Mouse (Mus musculus): ENCODE data around the gene BC049352. TPM values are rescaled to one million over a fixed set of nuclear protein-coding genes. Genes with fewer than 3 reads are reported as not detected.

BC049352 gene
- polyA plus RNA-seq, 1 experiment: not detected

DNA sequence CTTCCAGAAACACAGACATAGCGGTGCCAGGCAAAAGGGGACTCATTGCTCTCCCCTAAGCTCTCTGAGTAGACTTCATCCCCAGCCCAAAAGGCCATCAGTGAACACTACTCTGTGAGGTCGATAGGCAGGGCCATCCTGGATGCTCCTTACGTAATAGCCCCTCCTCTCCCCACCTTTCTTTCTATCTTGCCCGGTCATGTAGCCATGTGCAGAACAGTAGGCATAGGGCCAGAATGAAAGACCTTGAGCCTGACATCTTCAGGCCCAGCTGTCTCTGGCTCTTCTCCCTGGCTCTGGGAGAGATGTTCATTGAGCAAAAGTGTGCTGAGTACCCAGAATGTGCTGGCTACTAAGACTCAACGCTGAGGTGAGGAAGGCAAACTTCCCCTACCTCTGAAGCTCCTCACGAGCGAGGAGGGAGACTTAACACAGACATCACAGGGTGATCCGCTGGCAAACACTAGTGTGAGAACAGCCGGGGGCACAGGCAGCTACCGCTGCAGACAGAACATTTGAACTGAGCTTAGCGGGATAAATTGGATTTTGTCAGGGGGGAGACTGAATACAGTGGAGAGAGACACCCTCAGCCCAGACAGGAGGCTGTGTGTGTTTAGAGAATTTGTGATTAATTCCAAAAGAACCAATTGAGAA is 33.8 kb downstream of the BC049352 start:
- TF ChIP-seq POLR2A (IDR thresholded peaks at IDR 0.05; ENCODE audit: borderline replicate concordance, control insufficient read depth, low read depth, low read length): no peak
- no peak for TF ChIP-seq CTCF (IDR thresholded peaks at IDR 0.05; ENCODE audit: control insufficient read depth, insufficient read depth, low read length)
- WGBS: 70% methylated on average over 11 of the region's 11 CpGs
- Histone ChIP-seq H3K4me3 (replicated peaks; ENCODE audit: control insufficient read depth, low read depth, low read length) (no peak overlapping the region), H3K4me1 (ENCODE audit: control insufficient read depth, insufficient read depth, low read length) (no peaks in the 10 kb centered on the region), H3K27ac (ENCODE audit: control insufficient read depth, insufficient read depth, low read depth, low read length, poor library complexity) (no peak overlapping the region)

DNA sequence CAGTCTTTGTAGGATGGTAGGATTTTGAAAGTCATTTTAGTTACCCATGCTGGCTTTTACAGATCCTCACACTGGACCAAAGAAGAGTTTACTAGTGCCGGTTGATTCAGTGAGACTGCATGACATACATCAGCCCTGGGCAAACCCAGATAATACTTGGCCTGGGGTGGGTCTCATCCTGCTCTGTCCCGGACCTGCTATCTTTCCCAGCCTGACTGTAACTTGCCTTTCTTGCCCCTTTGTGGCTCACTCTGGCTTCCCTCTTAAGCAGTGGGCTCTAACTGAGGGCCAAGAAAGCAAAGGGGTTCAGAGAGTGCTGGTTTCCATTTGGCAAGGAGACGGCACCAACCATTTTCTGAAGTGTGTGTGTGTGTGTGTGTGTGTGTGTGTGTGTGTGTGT is 37.8 kb downstream of the BC049352 start:
- Histone ChIP-seq H3K27ac (ENCODE audit: control insufficient read depth, insufficient read depth, low read depth, low read length, poor library complexity) (no peak overlapping the region), H3K4me3 (replicated peaks; ENCODE audit: control insufficient read depth, low read depth, low read length) (no peak overlapping the region), H3K4me1 (ENCODE audit: control insufficient read depth, insufficient read depth, low read length) (no peaks in the 10 kb centered on the region; the same call in 1 of the 2 replicates)
- 66% methylated on average over 3 of the region's 3 CpGs for WGBS
- TF ChIP-seq CTCF (IDR thresholded peaks at IDR 0.05; ENCODE audit: control insufficient read depth, insufficient read depth, low read length) (no peak), POLR2A (IDR thresholded peaks at IDR 0.05; ENCODE audit: borderline replicate concordance, control insufficient read depth, low read depth, low read length) (no peak)

DNA sequence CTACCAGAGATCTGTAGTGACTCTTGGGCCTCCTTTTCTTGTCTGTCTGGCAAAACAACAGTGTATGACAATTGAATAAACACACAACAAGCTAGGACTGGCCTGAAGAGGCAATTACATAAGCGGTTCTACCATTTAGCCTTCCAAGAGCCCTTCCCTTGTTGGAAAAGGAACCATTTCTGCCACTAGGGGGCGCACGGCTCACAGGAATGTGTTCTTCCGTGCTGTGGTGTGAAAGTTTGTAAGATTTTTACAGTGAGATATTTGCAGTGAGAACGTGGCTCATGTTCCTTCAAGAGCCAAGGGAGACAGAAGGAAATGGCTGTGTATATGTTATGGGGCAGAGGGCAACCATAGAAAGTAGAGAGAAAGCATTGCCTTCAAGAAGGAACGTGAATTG is 39.8 kb downstream of the BC049352 start:
- Histone ChIP-seq H3K27ac (ENCODE audit: control insufficient read depth, insufficient read depth, low read depth, low read length, poor library complexity) (no peak overlapping the region), H3K4me1 (ENCODE audit: control insufficient read depth, insufficient read depth, low read length) (no peaks in the 10 kb centered on the region; the same call in 1 of the 2 replicates), H3K4me3 (replicated peaks; ENCODE audit: control insufficient read depth, low read depth, low read length) (no peak overlapping the region)
- TF ChIP-seq CTCF (IDR thresholded peaks at IDR 0.05; ENCODE audit: control insufficient read depth, insufficient read depth, low read length) (peak; percentile 94), POLR2A (IDR thresholded peaks at IDR 0.05; ENCODE audit: borderline replicate concordance, control insufficient read depth, low read depth, low read length) (no peak)
- WGBS: 7% methylated on average over 6 of the region's 6 CpGs

DNA sequence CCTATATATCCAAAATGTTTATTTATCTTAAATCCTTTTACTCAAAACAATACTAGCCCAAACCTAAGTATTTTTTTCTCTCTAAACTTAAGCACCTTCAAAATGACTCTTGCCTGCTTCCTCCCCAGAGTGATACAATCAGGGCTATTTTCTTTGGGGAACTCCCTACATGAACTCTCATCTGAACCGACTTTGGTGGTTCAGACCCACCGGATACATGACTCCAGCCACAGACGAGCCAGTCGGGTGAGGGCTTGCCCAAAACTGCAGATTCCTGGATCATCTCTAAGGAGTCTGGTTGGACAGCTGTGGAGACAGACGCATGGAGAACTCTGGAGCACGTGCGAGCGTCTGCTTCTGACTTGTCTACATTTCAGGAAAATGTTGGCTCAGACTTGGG is 47.6 kb downstream of the BC049352 start:
- no peak overlapping the region for H3K4me3 ChIP-seq (replicated peaks; ENCODE audit: control insufficient read depth, low read depth, low read length)
- WGBS: 43% methylated on average over 8 of the region's 8 CpGs
- TF ChIP-seq CTCF (IDR thresholded peaks at IDR 0.05; ENCODE audit: control insufficient read depth, insufficient read depth, low read length) (no peak), POLR2A (IDR thresholded peaks at IDR 0.05; ENCODE audit: borderline replicate concordance, control insufficient read depth, low read depth, low read length) (no peak)
- no peaks in the 10 kb centered on the region for H3K4me1 ChIP-seq (ENCODE audit: control insufficient read depth, insufficient read depth, low read length)
- H3K27ac ChIP-seq (ENCODE audit: control insufficient read depth, insufficient read depth, low read depth, low read length, poor library complexity): no peak overlapping the region

DNA sequence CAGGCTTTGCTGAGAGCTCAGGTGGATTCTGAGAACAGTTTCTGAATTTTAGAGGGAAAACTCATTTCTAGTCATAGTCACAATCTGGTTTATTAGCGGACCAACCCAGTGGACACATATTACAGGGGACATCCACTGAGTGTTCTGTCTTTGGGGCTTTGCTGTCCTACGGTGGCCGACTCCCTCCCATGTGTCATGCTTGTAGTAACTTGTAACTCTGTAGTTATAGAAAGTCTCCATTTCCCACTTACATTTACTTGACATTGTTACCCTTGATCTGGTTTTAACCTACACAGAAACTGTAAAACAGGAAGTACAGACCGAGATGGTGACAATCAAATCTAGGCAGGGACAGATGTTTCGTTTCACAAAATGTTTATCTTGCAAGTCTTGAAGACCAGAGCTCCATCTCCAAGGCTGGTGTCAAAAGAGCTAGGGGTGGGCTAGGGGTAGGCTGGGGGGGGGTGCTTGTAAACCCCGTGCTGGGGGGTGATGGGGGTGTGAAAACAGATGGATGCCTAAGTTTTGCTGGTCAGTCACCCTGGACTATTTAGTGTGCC is 53.9 kb downstream of the BC049352 start:
- TF ChIP-seq CTCF (IDR thresholded peaks at IDR 0.05; ENCODE audit: control insufficient read depth, insufficient read depth, low read length) (no peak), POLR2A (IDR thresholded peaks at IDR 0.05; ENCODE audit: borderline replicate concordance, control insufficient read depth, low read depth, low read length) (no peak)
- 24% methylated on average over 6 of the region's 6 CpGs for WGBS
- Histone ChIP-seq H3K4me1 (ENCODE audit: control insufficient read depth, insufficient read depth, low read length) (peaks cover 2% of the 10 kb centered on the region; the same call in 1 of the 2 replicates), H3K27ac (ENCODE audit: control insufficient read depth, insufficient read depth, low read depth, low read length, poor library complexity) (peak overlapping the region; percentile 52), H3K4me3 (replicated peaks; ENCODE audit: control insufficient read depth, low read depth, low read length) (no peak overlapping the region)

DNA sequence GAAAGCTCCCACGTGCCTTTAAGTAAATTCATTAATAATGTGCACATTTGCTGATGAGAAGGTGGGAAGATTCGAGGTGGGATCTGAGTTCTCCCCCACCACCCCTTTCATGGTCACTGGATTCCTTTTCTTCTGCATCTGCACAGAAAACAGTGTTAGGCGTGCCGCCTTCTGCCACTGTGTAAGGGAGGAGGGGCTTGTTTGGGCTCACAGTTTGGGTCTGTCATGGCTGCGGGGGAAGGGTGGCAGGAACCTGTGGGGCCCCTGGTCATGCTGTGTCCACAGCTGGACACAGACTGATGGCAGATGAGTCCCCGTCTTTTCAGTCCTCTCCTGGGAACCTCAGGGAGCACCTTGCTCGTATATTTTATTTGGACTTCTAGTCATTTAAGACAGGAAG is 54.9 kb downstream of the BC049352 start:
- Histone ChIP-seq H3K4me3 (replicated peaks; ENCODE audit: control insufficient read depth, low read depth, low read length) (no peak overlapping the region), H3K4me1 (ENCODE audit: control insufficient read depth, insufficient read depth, low read length) (peaks cover 4% of the 10 kb centered on the region; the same call in 1 of the 2 replicates), H3K27ac (ENCODE audit: control insufficient read depth, insufficient read depth, low read depth, low read length, poor library complexity) (no peak overlapping the region)
- 68% methylated on average over 7 of the region's 7 CpGs for whole genome bisulfite sequencing
- TF ChIP-seq POLR2A (IDR thresholded peaks at IDR 0.05; ENCODE audit: borderline replicate concordance, control insufficient read depth, low read depth, low read length) (no peak), CTCF (IDR thresholded peaks at IDR 0.05; ENCODE audit: control insufficient read depth, insufficient read depth, low read length) (no peak)

DNA sequence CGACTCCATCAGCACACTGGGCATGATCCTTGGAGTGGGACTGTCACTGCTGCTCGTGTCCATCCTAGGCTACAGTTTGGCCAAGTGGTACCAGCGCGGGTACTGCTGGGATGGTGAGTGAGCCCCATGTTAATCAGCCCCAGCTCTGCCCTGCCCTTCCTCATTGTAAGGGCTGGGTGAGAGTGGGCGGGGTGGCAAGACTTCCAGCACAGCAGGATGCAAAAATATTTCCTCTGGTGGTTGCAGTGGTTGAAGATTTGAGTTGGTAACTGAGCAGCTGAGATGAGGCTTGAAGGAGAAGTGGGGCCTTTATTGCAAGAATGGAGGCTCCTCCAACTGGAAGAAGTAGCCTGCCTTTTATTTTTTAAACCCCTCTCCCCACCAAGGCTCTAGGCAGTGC is 59.6 kb downstream of the BC049352 start:
- H3K4me1 ChIP-seq (ENCODE audit: control insufficient read depth, insufficient read depth, low read length): peaks cover 5% of the 10 kb centered on the region; the same call in 1 of the 2 replicates
- H3K27ac ChIP-seq (ENCODE audit: control insufficient read depth, insufficient read depth, low read depth, low read length, poor library complexity): peak overlapping the region; percentile 80
- WGBS: 11% methylated on average over 5 of the region's 5 CpGs
- TF ChIP-seq POLR2A (IDR thresholded peaks at IDR 0.05; ENCODE audit: borderline replicate concordance, control insufficient read depth, low read depth, low read length) (no peak), CTCF (IDR thresholded peaks at IDR 0.05; ENCODE audit: control insufficient read depth, insufficient read depth, low read length) (no peak)
- no peak overlapping the region for H3K4me3 ChIP-seq (replicated peaks; ENCODE audit: control insufficient read depth, low read depth, low read length)

DNA sequence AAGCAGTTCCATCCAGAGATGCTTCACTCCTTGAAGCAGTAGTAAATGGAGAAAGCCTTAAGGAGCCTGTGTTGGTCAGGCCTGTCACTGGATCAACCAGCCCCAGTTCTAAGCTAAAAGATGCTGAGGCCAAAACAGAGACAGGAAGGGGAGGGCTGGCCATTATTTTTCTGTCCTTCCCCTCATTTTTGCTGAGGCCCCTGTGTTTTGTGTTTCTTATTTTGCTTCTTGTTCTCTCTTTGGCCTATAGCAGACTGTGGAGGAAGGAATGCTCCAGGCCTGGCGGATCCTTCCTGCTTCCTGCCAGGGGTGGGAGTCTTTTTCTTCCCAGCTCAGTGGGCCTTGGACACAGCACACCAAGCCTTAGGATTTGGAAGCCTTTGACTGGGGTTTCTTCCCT is 63.6 kb downstream of the BC049352 start:
- Histone ChIP-seq H3K4me3 (replicated peaks; ENCODE audit: control insufficient read depth, low read depth, low read length) (no peak overlapping the region), H3K27ac (ENCODE audit: control insufficient read depth, insufficient read depth, low read depth, low read length, poor library complexity) (peak overlapping the region; percentile 53), H3K4me1 (ENCODE audit: control insufficient read depth, insufficient read depth, low read length) (peaks cover 27% of the 10 kb centered on the region)
- TF ChIP-seq POLR2A (IDR thresholded peaks at IDR 0.05; ENCODE audit: borderline replicate concordance, control insufficient read depth, low read depth, low read length) (no peak), CTCF (IDR thresholded peaks at IDR 0.05; ENCODE audit: control insufficient read depth, insufficient read depth, low read length) (no peak)
- WGBS: 68% methylated on average over 1 of the region's 1 CpGs
